Mouse (Mus musculus) hindbrain, embryonic 15.5 days (tissue): Measurements from ENCODE around the gene Dbf4. TPM values are rescaled to one million over a fixed set of nuclear protein-coding genes. Genes with fewer than 3 reads are reported as not detected.

Source experiments
- ATAC-seq: fragments of 200-750 bp; cut with Nextera tagmentation; 2 replicates; pipeline ENCODE4 v1.8.0; 2017; ENCODE audit warnings: low read depth, moderate number of reproducible peaks, moderate TSS enrichment; ENCODE audit not compliant: low FRiP score
- H3K27ac ChIP-seq: fragments of 300-500 bp; sonication (generic); replicated peaks from 2 replicates; pipeline ENCODE4 v1.5.1; 2015; ENCODE audit warnings: mild to moderate bottlenecking, inconsistent platforms
- H3K27me3 ChIP-seq: fragments of 300-500 bp; sonication (generic); 2 replicates; pipeline ENCODE4 v1.6.1; 2015; ENCODE audit warnings: control low read depth, inconsistent platforms
- H3K36me3 ChIP-seq: fragments of 300-500 bp; sonication (generic); 2 replicates; pipeline ENCODE4 v1.6.1; 2015; ENCODE audit warnings: control low read depth, inconsistent platforms
- H3K4me1 ChIP-seq: fragments of 300-500 bp; sonication (generic); replicated peaks from 2 replicates; pipeline ENCODE4 v1.6.1; 2015; ENCODE audit warnings: control low read depth, inconsistent platforms
- H3K4me2 ChIP-seq: fragments of 300-500 bp; sonication (generic); 2 replicates; pipeline ENCODE4 v1.6.1; 2015; ENCODE audit warnings: moderate library complexity, mild to moderate bottlenecking, inconsistent platforms
- H3K4me3 ChIP-seq: fragments of 300-500 bp; sonication (generic); 2 replicates; pipeline ENCODE4 v1.5.1; 2015; ENCODE audit warnings: mild to moderate bottlenecking, inconsistent platforms
- H3K9ac ChIP-seq: fragments of 300-500 bp; sonication (generic); 2 replicates; pipeline ENCODE4 v1.6.1; 2015; ENCODE audit warnings: inconsistent platforms
- H3K9me3 ChIP-seq: fragments of 300-500 bp; sonication (generic); 2 replicates; pipeline ENCODE4 v1.6.1; 2016; ENCODE audit warnings: control low read depth, inconsistent platforms
- WGBS: fragments of 180-500 bp; shearing (Covaris S2); methylation state at CpG from one replicate; pipeline ENCODE4 v1.1.7; 2015; 5-methylcytosine and 5-hydroxymethylcytosine counted together
- polyA plus RNA-seq: library from polyadenylated mRNA; unstranded; fragments of >200 nt; fragmentation: Nextera tagmentation; extraction: Ambion mirVana; gene quantifications from 2 replicates; pipeline ENCODE4 v1.2.1, GENCODE M21; 2015

The Dbf4 gene
- 10.6 and 12.1 TPM in 2 replicates for polyA plus RNA-seq

DNA sequence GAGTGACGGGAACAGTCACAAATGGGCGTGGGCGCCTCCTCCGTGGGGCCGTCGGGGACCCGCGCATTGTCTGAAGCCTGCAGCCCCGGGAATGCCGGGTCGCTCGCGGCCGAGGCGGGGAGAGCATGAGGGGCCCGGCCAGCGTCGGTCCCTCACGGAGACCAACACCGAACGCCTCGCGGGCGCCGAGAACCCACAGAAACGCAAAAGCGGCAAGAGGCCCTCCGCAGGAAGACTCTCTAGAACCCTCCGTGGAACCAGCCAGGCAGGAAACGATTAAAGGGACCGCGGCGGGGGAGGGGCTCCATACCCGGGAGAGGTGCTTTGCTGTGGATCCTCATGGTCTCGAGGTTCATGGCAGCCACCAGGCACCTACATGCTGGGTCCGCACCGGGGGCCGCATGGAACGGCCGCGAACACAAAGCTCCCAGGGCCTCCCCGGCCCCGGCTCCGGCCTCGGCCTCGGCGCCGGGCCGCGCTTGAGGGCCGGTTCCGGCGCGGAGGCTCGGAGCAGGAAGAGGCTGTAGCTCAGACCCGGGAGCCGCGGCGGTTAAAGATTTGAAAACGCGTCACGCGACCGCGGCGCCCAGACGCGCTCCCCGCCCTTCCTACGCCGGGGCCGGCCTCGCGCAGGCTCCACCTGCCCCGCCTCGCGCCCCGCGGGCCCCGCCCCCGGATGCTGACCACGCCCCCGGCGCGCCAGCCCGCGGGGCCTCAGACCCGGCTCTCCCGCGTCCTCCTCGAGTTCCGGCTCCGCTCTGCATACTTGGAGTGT, at the start of gene Dbf4, which contains the start of gene Slc25a40:
Gene Dbf4, minus strand, starts transcription at position 560 of the 775 bp plus-strand sequence.
Gene Slc25a40, plus strand, starts transcription at position 694 of the 775 bp plus-strand sequence.
- H3K9me3 ChIP-seq: no peaks in the 10 kb centered on the region
- WGBS: under 1% methylated on average over 93 of the region's 93 CpGs
- H3K36me3 ChIP-seq: no peaks in the 10 kb centered on the region
- no peaks in the 10 kb centered on the region for H3K27me3 ChIP-seq
- H3K4me2 ChIP-seq: peak within 1 kb of the TSS; percentile 75
- peak within 1 kb of the TSS; percentile 81 for H3K9ac ChIP-seq
- peaks cover 11% of the 10 kb centered on the region for H3K4me1 ChIP-seq
- peak within 1 kb of the TSS; percentile 69 for H3K4me3 ChIP-seq
- peak; percentile 98 for ATAC-seq
- H3K27ac ChIP-seq: peak within 1 kb of the TSS; percentile 67

DNA sequence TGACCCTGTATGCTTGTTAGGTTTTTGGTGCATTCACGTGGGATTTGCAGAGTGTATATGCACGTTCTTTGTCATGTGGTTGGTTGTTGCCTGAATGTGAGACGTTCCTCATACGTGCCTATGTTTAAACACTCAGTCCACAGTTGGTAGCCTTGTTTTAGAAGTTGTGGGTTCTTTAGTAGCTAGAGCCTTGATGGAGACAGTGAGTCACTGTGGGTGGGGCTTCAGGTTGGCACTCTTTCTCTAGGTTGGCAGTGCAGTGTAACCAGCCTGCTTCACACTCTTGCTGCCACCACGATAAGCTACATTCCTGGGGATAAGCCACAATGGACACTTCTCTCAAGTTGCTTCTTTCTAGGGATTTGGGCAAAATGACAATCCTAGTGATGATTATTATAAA, 34.0 kb upstream of the Dbf4 start:
- 91% methylated on average over 5 of the region's 5 CpGs for WGBS
- ATAC-seq: no peak
- H3K4me3 ChIP-seq: no peak overlapping the region
- H3K36me3 ChIP-seq: peaks cover 5% of the 10 kb centered on the region; the same call in 1 of the 2 replicates
- H3K9ac ChIP-seq: no peak overlapping the region
- H3K27me3 ChIP-seq: no peaks in the 10 kb centered on the region
- no peaks in the 10 kb centered on the region for H3K9me3 ChIP-seq
- H3K4me2 ChIP-seq: no peak overlapping the region
- no peak overlapping the region for H3K27ac ChIP-seq
- no peaks in the 10 kb centered on the region for H3K4me1 ChIP-seq

DNA sequence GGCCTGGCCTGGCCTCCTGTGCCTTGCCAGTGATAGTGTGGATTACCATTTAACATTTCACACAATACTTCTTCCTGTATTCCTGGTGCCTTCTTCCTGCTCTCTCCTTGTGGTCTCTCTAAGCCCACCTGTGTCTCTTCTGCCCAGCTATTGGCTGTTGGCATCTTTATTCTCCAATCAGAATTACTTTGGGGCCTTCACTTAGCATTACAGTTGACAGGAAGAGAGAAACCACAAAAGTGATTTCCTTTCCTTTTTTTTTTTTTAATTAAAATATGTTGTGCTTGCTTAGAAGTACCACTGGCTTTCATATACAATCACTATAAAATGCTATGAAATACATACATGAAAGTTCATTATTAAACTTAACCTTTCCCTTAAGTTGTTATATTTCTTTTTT, 33.0 kb upstream of the Dbf4 start:
- no peaks in the 10 kb centered on the region for H3K9me3 ChIP-seq
- peaks cover 5% of the 10 kb centered on the region; the same call in 1 of the 2 replicates for H3K36me3 ChIP-seq
- no peak overlapping the region for H3K9ac ChIP-seq
- no peaks in the 10 kb centered on the region for H3K27me3 ChIP-seq
- no peak overlapping the region for H3K27ac ChIP-seq
- H3K4me1 ChIP-seq: no peaks in the 10 kb centered on the region
- H3K4me2 ChIP-seq: no peak overlapping the region
- no peak overlapping the region for H3K4me3 ChIP-seq
- ATAC-seq: no peak

DNA sequence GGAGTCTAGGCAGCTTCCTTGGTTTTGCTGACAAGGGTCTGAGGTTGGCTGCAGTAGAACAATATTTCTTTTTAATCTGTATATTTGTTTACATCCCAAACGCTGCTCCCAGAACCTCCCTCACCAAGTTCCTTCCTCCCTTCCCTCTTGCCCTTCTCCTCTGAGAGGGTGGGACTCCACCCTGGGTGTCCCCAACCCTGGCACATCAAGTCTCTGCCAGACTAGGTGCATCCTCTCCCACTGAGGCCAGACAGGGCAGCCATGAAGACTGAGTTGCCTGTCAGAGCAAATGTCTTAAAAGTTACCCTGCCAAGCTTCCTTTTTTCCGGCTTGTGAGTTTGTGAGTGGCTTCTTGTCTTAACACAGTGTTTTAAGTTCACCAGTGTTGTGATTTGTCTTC, 16.6 kb upstream of the Dbf4 start:
- 84% methylated on average over 2 of the region's 2 CpGs for WGBS
- Histone ChIP-seq H3K4me2 (no peak overlapping the region), H3K4me3 (no peak overlapping the region), H3K4me1 (no peaks in the 10 kb centered on the region), H3K27me3 (no peaks in the 10 kb centered on the region), H3K36me3 (0 out of 2 replicates have a peak, but pooled peaks cover 3% of the 10 kb centered on the region), H3K27ac (no peak overlapping the region), H3K9me3 (no peaks in the 10 kb centered on the region), H3K9ac (no peak overlapping the region)
- ATAC-seq: no peak

DNA sequence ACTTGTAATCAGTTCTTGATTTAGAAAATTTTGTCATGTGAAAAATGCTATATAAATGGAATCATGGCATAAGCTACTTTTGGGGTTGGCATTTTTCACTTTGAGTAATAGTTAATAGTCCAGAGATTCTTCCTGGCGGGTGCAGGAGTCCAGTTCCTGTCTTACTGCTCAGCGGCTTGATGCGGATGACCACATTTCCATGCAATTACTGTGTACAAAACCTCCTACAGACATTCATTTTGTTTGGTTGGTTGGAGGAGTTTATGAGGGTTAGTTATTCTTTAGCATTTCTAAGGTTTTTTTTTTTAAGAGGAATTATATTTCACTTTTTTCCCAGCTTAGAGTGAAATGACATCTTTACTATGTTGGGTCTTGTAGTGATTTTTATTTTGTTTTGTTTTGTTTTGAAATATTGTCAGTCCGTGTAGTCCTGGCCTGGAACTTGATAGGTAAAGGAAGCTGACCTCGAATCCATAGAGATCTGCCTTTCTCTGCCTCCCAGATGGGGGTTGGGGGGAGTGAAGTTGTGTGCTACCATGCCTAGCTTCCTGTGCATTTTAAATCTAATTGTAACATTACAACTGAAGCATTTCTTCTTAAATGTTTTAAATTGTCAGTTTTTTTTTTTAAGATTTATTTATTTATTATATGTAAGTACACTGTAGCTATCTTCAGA, 15.1 kb upstream of the Dbf4 start:
- Histone ChIP-seq H3K27ac (no peak overlapping the region), H3K4me1 (no peaks in the 10 kb centered on the region), H3K27me3 (no peaks in the 10 kb centered on the region), H3K4me2 (no peak overlapping the region), H3K4me3 (no peak overlapping the region), H3K9ac (no peak overlapping the region), H3K36me3 (0 out of 2 replicates have a peak, but pooled peaks cover 3% of the 10 kb centered on the region), H3K9me3 (no peaks in the 10 kb centered on the region)
- no peak for ATAC-seq
- 90% methylated on average over 5 of the region's 5 CpGs for WGBS

DNA sequence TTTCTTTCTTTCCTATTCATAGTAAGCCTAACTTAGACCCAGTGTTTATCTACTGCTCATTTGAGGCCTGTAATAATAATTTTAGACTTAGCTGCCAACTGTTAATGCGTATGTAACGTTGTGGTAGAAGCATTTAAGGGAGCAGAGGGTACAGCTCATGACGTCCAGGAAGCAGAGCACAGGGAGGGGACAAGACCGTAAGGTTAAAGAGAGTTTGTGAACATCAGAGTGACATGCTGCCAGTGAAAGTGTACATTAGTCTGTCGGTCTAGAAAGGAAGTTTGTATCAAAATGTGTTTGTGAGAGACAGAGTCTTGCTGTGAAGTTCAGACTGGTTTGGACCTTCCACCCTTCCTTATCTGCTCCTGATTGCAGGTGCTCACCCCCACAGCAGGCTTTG, 3.4 kb upstream of the Dbf4 start:
- peaks cover 11% of the 10 kb centered on the region for H3K4me1 ChIP-seq
- H3K36me3 ChIP-seq: 0 out of 2 replicates have a peak, but pooled peaks cover 4% of the 10 kb centered on the region
- 84% methylated on average over 5 of the region's 5 CpGs for WGBS
- ATAC-seq: no peak
- no peaks in the 10 kb centered on the region for H3K27me3 ChIP-seq
- H3K9me3 ChIP-seq: no peaks in the 10 kb centered on the region
- no peak overlapping the region for H3K27ac ChIP-seq
- H3K4me3 ChIP-seq: no peak overlapping the region
- H3K9ac ChIP-seq: no peak overlapping the region
- H3K4me2 ChIP-seq: no peak overlapping the region

DNA sequence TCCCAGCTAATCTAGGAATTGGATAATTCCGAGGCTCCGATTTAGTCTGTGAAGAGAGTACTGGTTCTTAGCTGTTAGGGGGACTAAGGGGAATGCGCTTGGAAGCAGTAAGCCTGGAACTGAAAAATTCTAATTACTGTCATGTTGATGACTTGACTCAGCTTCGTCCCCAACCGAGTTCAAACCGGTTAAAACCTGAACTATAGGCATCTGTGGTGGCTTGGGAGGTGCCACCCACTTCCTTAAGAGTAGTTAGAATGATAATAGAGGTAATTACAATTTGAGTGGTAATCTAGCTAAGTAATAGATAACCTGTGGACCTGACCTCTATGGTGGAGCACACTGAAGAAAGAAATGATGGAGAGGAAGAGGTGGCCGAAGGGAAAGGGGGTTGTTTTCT, 1.6 kb upstream of the Dbf4 start:
- no peak for ATAC-seq
- Histone ChIP-seq H3K4me3 (peak overlapping the region; percentile 69), H3K4me1 (peaks cover 11% of the 10 kb centered on the region), H3K27ac (no peak overlapping the region), H3K4me2 (peak overlapping the region; percentile 75), H3K27me3 (no peaks in the 10 kb centered on the region), H3K9ac (no peak overlapping the region; the same call in 1 of the 2 replicates), H3K36me3 (no peaks in the 10 kb centered on the region), H3K9me3 (no peaks in the 10 kb centered on the region)
- 17% methylated on average over 7 of the region's 7 CpGs for WGBS

DNA sequence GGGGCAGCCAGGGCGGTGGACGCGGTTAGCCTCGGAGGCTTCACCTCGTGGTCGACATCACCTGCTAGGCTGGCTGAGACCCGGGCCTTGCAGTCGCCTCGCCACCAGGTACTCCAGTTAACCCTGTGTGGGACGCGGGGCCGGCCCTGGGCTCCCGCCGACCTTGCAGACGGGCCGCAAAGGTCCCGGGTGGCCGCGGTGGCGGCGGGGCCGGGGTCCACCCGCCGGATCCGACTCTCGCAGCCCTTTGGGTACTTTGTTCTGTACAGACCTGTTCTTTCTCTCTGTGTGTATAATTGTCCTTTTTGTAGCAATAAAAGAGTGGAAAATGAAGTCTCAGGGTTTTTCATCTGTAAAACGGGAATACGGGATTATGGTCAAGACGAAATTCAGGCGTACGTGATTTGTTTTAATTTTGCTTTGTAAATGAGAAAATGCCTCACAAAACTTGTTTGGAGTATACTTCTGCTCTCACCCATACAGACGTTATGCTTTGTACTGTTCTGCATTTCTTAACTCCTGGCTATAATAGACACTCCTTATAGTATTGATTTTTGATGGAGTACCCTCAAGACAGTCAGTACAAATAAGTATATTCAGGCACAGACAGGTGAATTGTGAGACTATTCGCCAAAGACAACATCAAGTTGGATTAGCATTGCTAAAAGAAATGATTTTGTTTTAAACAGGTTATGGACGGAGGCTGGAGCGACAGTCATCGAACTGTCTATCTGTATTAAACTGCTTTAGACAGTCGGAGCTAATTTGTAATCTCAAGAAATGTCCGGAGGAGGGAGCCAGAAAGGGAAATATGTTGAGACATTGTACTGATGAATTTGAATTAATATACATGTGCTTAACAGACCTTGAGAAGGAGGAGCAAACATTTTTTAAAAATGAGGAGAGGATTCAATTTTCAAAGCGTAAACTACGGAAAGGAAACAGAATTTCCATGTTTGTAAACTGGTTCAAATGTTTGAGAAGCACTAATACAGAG, 714 bp upstream of the Dbf4 start:
- no peaks in the 10 kb centered on the region for H3K27me3 ChIP-seq
- H3K9ac ChIP-seq: peak overlapping the region; percentile 81
- 1% methylated on average over 40 of the region's 40 CpGs for WGBS
- peak overlapping the region; percentile 69 for H3K4me3 ChIP-seq
- H3K9me3 ChIP-seq: no peaks in the 10 kb centered on the region
- H3K36me3 ChIP-seq: no peaks in the 10 kb centered on the region
- peak overlapping the region; percentile 67 for H3K27ac ChIP-seq
- H3K4me1 ChIP-seq: peaks cover 11% of the 10 kb centered on the region
- peak overlapping the region; percentile 75 for H3K4me2 ChIP-seq
- ATAC-seq: no peak

DNA sequence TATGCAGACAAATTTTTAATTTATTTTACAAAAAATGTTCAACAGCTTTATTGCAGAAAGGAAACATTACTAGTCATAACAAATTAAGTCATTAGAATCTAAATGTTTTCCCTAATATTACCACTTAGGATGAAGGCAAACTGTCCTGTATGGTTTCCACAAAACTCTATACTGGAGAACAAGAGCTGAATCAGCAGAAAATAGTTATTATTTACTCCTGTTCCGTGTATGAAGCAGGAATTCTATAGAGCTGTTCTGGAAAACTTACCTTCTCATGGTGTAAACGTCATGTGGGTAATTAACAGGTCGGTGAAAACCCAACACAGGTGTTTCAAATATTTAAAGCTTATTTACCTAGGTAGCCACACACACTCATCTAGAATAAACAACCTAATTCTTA, 1.1 kb downstream of the Dbf4 start:
- Histone ChIP-seq H3K9ac (peak overlapping the region; percentile 60), H3K4me2 (peak overlapping the region; percentile 75), H3K27me3 (no peaks in the 10 kb centered on the region), H3K27ac (no peak overlapping the region), H3K4me3 (peak overlapping the region; percentile 69), H3K9me3 (no peaks in the 10 kb centered on the region), H3K36me3 (no peaks in the 10 kb centered on the region), H3K4me1 (peaks cover 11% of the 10 kb centered on the region)
- 21% methylated on average over 3 of the region's 3 CpGs for WGBS
- no peak for ATAC-seq

DNA sequence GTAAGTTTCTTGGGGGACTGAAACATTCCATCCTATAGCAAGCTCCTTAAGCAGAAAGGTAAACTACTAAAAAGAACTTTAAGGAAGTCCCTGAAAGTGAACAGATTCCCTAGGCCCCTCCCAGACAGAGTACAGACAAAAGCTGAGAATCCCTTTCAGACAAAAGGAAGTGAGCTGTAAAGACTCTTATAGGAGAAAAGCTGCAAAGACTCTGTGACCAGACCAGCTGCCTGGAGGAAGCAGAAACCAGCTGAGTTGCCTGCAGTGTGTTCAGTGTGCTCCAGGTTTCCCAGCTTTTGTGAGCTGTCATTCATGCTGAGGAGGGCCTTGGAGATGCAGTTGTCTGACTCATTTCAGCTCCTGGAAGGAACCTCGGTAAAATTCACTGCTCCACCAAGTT, 5.1 kb downstream of the Dbf4 start:
- Histone ChIP-seq H3K4me1 (peaks cover 4% of the 10 kb centered on the region), H3K36me3 (no peaks in the 10 kb centered on the region), H3K9me3 (no peaks in the 10 kb centered on the region), H3K27me3 (no peaks in the 10 kb centered on the region), H3K27ac (no peak overlapping the region), H3K4me2 (no peak overlapping the region), H3K4me3 (no peak overlapping the region), H3K9ac (no peak overlapping the region)
- no peak for ATAC-seq
- 47% methylated on average over 1 of the region's 1 CpGs for WGBS

DNA sequence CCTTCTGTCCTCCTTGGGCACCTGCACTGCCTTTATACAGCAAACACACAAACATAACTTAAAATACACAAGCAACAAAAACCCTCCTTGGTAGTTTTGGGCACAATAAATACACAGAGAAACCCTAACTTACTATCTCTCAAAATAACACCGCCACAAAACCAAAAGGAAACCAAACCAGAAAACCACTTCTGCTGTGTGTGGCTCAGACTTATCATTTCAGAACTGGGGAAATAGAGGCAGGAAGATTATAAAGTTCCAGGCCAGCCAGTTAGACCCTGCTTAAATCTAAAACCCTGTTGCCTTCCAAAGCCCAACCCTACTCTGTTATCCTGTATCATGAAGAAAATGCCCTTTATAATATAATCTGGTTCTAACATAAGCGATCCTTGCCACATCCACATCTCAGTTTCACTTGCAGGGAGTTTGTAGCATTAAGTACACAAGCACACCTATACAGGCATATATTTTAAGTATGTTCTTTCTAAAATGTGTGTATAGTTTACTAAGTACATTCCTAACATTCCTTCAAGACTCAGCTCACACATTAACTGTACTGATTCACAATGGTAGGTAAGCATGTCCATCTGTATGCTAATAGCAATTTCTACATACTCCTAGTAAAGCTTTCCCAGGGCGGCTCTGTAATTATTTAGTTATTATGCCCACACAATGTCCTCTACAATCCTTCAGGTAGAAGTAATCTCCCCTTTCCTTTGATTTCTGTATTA, 5.7 kb downstream of the Dbf4 start:
- Histone ChIP-seq H3K9ac (no peak overlapping the region), H3K4me2 (no peak overlapping the region), H3K4me3 (no peak overlapping the region), H3K27ac (no peak overlapping the region), H3K4me1 (peaks cover 4% of the 10 kb centered on the region), H3K36me3 (no peaks in the 10 kb centered on the region), H3K27me3 (no peaks in the 10 kb centered on the region), H3K9me3 (no peaks in the 10 kb centered on the region)
- no peak for ATAC-seq
- WGBS: 96% methylated on average over 3 of the region's 3 CpGs
